Mouse (Mus musculus): ENCODE data around the gene Stat5b. TPM values are rescaled to one million over a fixed set of nuclear protein-coding genes. Genes with fewer than 3 reads are reported as not detected.

Gene Stat5b
- 4.0 TPM for polyA plus RNA-seq (2014; fragmentation: Illumina TruSeq; extraction: RNeasy Lipid Tissue Mini Kit (QIAGEN cat#74804); ENCODE audit: low read depth, low replicate concordance)

DNA sequence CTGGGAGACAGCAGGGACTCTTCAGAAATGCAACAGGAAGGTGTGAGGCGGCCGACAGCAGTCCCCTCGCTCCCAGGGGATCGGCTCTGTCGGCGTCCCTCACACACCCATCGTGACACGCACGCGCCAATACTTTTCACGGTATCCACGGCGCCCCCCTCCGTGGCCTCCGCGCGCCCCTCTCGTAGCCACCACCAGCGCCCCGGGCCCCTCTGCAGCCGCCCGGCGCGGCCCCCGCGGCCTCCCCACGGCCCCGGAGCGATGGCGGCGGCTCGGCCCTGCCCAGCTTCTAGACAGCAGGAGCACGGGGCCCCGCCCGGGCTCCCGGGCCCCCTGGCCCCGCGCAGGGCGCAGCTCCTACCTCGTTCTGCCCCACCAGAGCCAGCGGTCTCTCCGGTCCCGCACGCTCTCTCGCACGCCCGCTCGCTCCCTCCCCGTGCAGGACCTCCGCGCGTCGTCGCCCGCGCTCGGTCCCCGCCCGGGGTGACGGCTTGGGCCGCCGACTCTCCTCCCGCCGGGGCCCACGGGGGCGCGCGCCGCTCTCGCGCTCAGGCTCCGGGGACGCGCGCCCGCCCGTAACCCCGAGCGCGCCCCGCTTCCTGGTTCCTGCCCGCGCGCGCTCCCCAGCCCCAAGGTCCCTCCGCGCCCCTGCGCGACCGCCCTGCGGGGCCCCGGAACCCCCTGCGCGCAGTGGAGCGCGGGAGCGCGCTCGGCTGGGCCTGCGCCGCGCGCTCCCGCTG is at the start of gene Stat5b:
Gene Stat5b, minus strand, starts transcription at position 687 of the 740 bp plus-strand sequence.

DNA sequence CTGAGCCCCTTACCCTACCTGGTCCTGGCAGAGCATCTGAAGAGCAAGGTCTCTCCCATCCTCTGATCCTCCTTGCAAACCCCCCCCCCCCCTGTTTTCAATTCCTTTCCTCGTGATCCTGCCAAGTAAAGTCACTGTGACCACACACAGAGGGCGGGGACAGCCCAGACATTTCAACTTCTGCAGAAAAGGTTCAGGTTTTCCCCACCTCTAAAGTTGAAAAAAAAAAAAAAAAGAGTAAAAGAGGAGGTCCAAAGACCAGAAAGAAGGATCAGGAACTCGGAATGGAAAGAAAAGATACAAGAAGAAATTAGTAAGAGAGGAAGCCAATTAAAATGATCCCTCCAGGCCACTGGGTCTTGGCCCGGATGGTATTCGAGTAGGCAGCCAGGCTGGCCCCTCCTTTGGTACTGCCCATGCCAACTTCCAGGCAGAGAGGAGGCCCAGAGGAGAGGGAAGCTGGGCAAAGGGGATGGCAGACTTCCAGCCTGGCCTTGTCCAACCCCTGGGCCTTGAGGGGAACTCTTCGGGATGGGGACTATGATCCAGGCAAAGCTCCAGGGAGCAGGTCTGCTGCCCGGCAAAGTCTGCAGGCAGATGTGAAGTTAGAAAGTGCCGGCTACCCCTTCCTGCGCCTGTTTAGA is 8.5 kb upstream of the Stat5b start, which contains the start of gene Stat5a:
Gene Stat5a, plus strand, starts transcription at position 417 of the 644 bp plus-strand sequence.

DNA sequence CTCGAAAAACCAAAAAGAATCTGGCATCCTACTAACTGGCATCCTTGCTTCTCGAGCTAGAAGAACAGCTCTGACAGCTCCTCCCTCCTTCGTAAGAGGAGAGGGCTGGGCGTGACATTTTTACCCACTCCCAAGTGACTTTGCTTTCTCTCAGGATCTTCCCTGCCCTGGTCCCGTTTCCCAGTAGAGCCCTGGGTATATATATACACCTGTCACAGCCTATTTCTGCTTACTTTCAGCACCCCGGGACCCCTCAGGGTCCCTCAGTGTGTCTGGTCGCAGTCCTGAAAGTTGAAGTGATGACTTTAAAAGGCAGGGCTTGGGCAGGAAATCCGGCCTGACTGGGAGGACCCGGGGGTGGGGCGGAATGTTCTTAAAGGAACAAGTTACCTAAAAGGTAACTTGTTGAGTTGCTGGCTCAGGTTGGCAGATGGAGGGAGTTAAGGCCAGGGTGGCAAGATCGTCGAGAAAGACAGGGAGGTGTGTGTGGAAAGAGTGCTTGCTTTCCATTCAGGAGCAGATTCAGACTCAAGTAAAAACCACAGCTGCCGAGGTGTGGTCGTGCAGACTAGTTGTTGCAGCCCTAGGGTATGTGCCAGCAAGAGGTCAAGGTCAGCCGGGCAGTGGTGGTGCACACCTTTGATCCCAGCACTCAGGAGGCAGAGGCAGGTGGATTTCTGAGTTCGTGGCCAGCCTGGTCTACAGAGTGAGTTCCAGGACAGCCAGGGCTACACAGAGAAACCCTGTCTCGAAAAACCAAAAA is 79.7 kb downstream of the Stat5b start, which contains the start of gene Ghdc:
Gene Ghdc, minus strand, starts transcription at position 312 of the 763 bp plus-strand sequence.

DNA sequence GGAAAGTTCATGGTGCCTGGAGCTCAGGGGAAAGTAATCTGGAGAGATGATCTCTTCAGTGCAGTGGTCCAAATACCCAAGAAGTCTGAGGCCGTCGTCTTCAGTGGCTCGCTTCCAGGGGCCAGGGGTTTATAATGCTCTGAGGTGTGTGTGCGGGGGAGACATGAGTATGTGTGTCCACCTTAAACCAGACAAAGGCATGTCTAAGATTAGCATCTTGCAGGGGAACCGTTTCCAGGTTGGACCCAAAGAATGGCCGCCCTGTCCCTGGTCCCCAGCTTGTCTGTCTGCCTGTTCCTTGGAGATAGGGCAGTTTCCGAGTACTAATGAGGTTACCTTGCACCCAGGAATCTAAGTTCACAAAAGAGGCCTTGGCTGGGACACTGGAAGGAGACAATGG is 87.7 kb downstream of the Stat5b start, which contains the start of gene Hcrt:
Gene Hcrt, minus strand, starts transcription at position 101 of the 400 bp plus-strand sequence.

DNA sequence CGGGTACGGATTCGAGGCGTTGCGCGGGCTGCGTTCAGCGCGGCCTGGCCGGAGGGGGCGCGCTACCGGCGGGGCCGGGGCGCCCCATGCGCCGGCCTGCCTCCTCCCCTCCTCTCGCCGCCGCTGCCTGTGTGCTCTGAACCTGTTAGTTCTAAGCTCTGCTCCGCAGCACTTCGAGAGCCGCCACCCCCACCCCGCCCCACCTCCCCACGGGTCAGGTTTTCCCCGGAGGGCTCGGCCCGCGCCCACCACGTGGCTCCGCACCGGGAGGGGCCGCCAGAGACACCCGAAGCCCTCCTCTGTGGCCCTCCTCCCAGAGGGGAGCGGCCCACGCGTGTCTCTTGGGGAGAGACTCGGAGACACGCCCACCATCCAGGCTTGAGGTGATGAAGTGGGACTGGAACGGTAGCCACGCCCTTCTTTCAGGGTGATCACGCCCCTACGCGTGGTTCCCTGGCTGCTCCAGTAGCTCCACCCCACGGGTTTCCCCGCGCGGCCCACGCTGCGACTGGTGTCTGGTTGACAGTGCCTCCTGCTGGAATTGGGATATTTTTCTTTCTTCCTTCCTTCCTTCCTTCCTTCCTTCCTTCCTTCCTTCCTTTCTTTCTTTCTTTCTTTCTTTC is 90.8 kb downstream of the Stat5b start, which contains the start of gene Kcnh4:
Gene Kcnh4, minus strand, starts transcription at position 332 of the 623 bp plus-strand sequence.

DNA sequence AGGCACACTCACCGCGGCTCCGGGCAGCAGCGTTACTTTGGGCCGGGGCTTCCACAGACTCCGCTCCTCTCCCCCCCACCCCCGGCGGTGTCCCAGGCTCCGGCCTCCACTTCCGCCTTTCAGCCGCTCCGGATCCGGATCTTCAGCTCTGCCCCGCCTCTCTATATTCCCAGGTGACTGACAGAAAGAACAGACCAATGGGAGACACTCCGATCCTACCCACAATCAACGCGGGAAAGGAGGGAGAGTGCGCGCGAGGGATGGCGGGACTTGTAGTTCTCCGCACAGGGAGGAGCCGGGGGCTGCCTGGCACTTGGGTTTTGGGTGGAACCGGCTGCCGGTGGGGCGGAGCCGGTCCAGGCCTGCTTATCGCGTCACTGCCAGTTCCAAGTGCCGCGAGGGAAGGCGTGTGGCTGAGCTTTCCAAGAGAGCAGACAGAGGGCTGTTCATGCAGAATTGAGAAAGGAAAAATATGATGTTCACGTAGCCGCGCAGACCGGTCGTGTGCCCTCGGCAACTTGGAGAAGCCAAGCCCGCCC is 112.4 kb downstream of the Stat5b start, which contains the start of gene Rab5c:
Gene Rab5c, minus strand, starts transcription at position 150 of the 539 bp plus-strand sequence.

Other genes starting within 250 kb of the Stat5b start
- gene Nkiras2, start 231.5 kb downstream of the Stat5b start, polyA plus RNA-seq (2014; fragmentation: Illumina TruSeq; extraction: RNeasy Lipid Tissue Mini Kit (QIAGEN cat#74804); ENCODE audit: low read depth, low replicate concordance), result 7.5 TPM
- 227 TPM for gene Dnajc7, start 230.6 kb downstream of the Stat5b start, polyA plus RNA-seq (2014; fragmentation: Illumina TruSeq; extraction: RNeasy Lipid Tissue Mini Kit (QIAGEN cat#74804); ENCODE audit: low read depth, low replicate concordance)
- gene Zfp385c, start 158.3 kb downstream of the Stat5b start, polyA plus RNA-seq (2014; fragmentation: Illumina TruSeq; extraction: RNeasy Lipid Tissue Mini Kit (QIAGEN cat#74804); ENCODE audit: low read depth, low replicate concordance), result not detected
- 4.0 TPM for gene Dhx58, start 146.5 kb downstream of the Stat5b start, polyA plus RNA-seq (2014; fragmentation: Illumina TruSeq; extraction: RNeasy Lipid Tissue Mini Kit (QIAGEN cat#74804); ENCODE audit: low read depth, low replicate concordance)
- gene Kat2a, start 138.3 kb downstream of the Stat5b start, polyA plus RNA-seq (2014; fragmentation: Illumina TruSeq; extraction: RNeasy Lipid Tissue Mini Kit (QIAGEN cat#74804); ENCODE audit: low read depth, low replicate concordance), result 1.7 TPM
- gene Hspb9, start 136.9 kb downstream of the Stat5b start, polyA plus RNA-seq (2014; fragmentation: Illumina TruSeq; extraction: RNeasy Lipid Tissue Mini Kit (QIAGEN cat#74804); ENCODE audit: low read depth, low replicate concordance), result not detected
- gene Rab5c, start 112.5 kb downstream of the Stat5b start, polyA plus RNA-seq (2014; fragmentation: Illumina TruSeq; extraction: RNeasy Lipid Tissue Mini Kit (QIAGEN cat#74804); ENCODE audit: low read depth, low replicate concordance), result 39.2 TPM
- not detected for gene Kcnh4, start 90.8 kb downstream of the Stat5b start, polyA plus RNA-seq (2014; fragmentation: Illumina TruSeq; extraction: RNeasy Lipid Tissue Mini Kit (QIAGEN cat#74804); ENCODE audit: low read depth, low replicate concordance)
- not detected for gene Hcrt, start 87.8 kb downstream of the Stat5b start, polyA plus RNA-seq (2014; fragmentation: Illumina TruSeq; extraction: RNeasy Lipid Tissue Mini Kit (QIAGEN cat#74804); ENCODE audit: low read depth, low replicate concordance)
- gene Ghdc, start 79.8 kb downstream of the Stat5b start, polyA plus RNA-seq (2014; fragmentation: Illumina TruSeq; extraction: RNeasy Lipid Tissue Mini Kit (QIAGEN cat#74804); ENCODE audit: low read depth, low replicate concordance), result 1.7 TPM
- 1.9 TPM for gene Stat5a, start 8.6 kb upstream of the Stat5b start, polyA plus RNA-seq (2014; fragmentation: Illumina TruSeq; extraction: RNeasy Lipid Tissue Mini Kit (QIAGEN cat#74804); ENCODE audit: low read depth, low replicate concordance)
- 28.1 TPM for gene Stat3, start 88.8 kb upstream of the Stat5b start, polyA plus RNA-seq (2014; fragmentation: Illumina TruSeq; extraction: RNeasy Lipid Tissue Mini Kit (QIAGEN cat#74804); ENCODE audit: low read depth, low replicate concordance)
- 61.3 TPM for gene Cavin1, start 120.2 kb upstream of the Stat5b start, polyA plus RNA-seq (2014; fragmentation: Illumina TruSeq; extraction: RNeasy Lipid Tissue Mini Kit (QIAGEN cat#74804); ENCODE audit: low read depth, low replicate concordance)
- 69.0 TPM for gene Atp6v0a1, start 158.7 kb upstream of the Stat5b start, polyA plus RNA-seq (2014; fragmentation: Illumina TruSeq; extraction: RNeasy Lipid Tissue Mini Kit (QIAGEN cat#74804); ENCODE audit: low read depth, low replicate concordance)
- 0.47 TPM for gene Naglu, start 219.3 kb upstream of the Stat5b start, polyA plus RNA-seq (2014; fragmentation: Illumina TruSeq; extraction: RNeasy Lipid Tissue Mini Kit (QIAGEN cat#74804); ENCODE audit: low read depth, low replicate concordance)
- not detected for gene Hsd17b1, start 227.7 kb upstream of the Stat5b start, polyA plus RNA-seq (2014; fragmentation: Illumina TruSeq; extraction: RNeasy Lipid Tissue Mini Kit (QIAGEN cat#74804); ENCODE audit: low read depth, low replicate concordance)
- gene Coasy, start 231.8 kb upstream of the Stat5b start, polyA plus RNA-seq (2014; fragmentation: Illumina TruSeq; extraction: RNeasy Lipid Tissue Mini Kit (QIAGEN cat#74804); ENCODE audit: low read depth, low replicate concordance), result 2.2 TPM
- 98.1 TPM for gene Mlx, start 236.6 kb upstream of the Stat5b start, polyA plus RNA-seq (2014; fragmentation: Illumina TruSeq; extraction: RNeasy Lipid Tissue Mini Kit (QIAGEN cat#74804); ENCODE audit: low read depth, low replicate concordance)
- gene Psmc3ip, start 244.7 kb upstream of the Stat5b start, polyA plus RNA-seq (2014; fragmentation: Illumina TruSeq; extraction: RNeasy Lipid Tissue Mini Kit (QIAGEN cat#74804); ENCODE audit: low read depth, low replicate concordance), result 0.88 TPM